19 mouse cellular contexts compared by ENCODE assay signal in genomic region chr2:32454633-32455032, GRCm38 (mm10). TPM values are rescaled to one million over a fixed set of nuclear protein-coding genes. Genes with fewer than 3 reads are reported as not detected.
DNase-seq lines count a peak whose midpoint lies in the region; ATAC-seq and TF ChIP-seq lines count a peak whose summit lies in the region.
"Had no signal": no experiment of that assay in that cellular context is flagged by ENCODE, and none has a peak within 500 bp of the region (broad histone marks: within the 10 kb centered on the region; RNA-seq: fewer than 3 reads in every experiment).

No protein-coding gene starts in this region.

- no peaks in the 10 kb centered on the region for H3K27me3 ChIP-seq in heart, embryonic 10.5 days (ENCODE audit: insufficient read depth, poor library complexity, severe bottlenecking)
- no peaks in the 10 kb centered on the region for H3K27me3 ChIP-seq in heart, embryonic 11.5 days (ENCODE audit: control insufficient read depth, insufficient read depth, low read length)
- no peaks in the 10 kb centered on the region for H3K27me3 ChIP-seq in lung, embryonic 14.5 days (ENCODE audit: insufficient read depth, low read length)
- 0 out of 2 replicates have a peak, but pooled peaks cover 2% of the 10 kb centered on the region for H3K27me3 ChIP-seq in ES-Bruce4 (ENCODE audit: control insufficient read depth, insufficient read depth, low read length, poor library complexity, severe bottlenecking)
- no peaks in the 10 kb centered on the region for H3K27me3 ChIP-seq in limb, embryonic 14.5 days (ENCODE audit: control insufficient read depth, insufficient read depth, low read length)
- H3K27me3 ChIP-seq: embryonic facial prominence, embryonic 15.5 days; midbrain, embryonic 15.5 days had no signal

- WGBS in heart, embryonic 10.5 days: 80% methylated on average over 10 of the region's 10 CpGs
- WGBS in heart, embryonic 11.5 days (ENCODE audit: insufficient replicate concordance): 81% methylated on average over 10 of the region's 10 CpGs
- WGBS in lung, embryonic 14.5 days: 63% methylated on average over 10 of the region's 10 CpGs
- WGBS in limb, embryonic 14.5 days: 66% methylated on average over 10 of the region's 10 CpGs

- no peak overlapping the region for H3K4me3 ChIP-seq in heart, embryonic 10.5 days
- no peak overlapping the region for H3K4me3 ChIP-seq in heart, embryonic 11.5 days (ENCODE audit: low read depth, low read length)
- no peak overlapping the region for H3K4me3 ChIP-seq in lung, embryonic 14.5 days (ENCODE audit: low read depth, low read length)
- peak overlapping the region; percentile 23; the same call in 1 of the 2 replicates for H3K4me3 ChIP-seq in ES-Bruce4 (ENCODE audit: low read depth, low read length)
- no peak overlapping the region for H3K4me3 ChIP-seq in limb, embryonic 14.5 days (replicated peaks; ENCODE audit: low read length)
- H3K4me3 ChIP-seq: embryonic facial prominence, embryonic 15.5 days; midbrain, embryonic 15.5 days; myocyte had no signal

- no peaks in the 10 kb centered on the region for H3K9me3 ChIP-seq in heart, embryonic 10.5 days
- no peaks in the 10 kb centered on the region for H3K9me3 ChIP-seq in heart, embryonic 11.5 days (replicated peaks; ENCODE audit: control insufficient read depth, low read length)
- no peaks in the 10 kb centered on the region for H3K9me3 ChIP-seq in lung, embryonic 14.5 days (ENCODE audit: low read depth, low read length)
- no peaks in the 10 kb centered on the region for H3K9me3 ChIP-seq in ES-Bruce4 (replicated peaks; ENCODE audit: control insufficient read depth, insufficient read depth, low read length, poor library complexity, severe bottlenecking)
- no peaks in the 10 kb centered on the region for H3K9me3 ChIP-seq in limb, embryonic 14.5 days (ENCODE audit: control insufficient read depth, low read length)
- H3K9me3 ChIP-seq: embryonic facial prominence, embryonic 15.5 days; midbrain, embryonic 15.5 days had no signal

- DNase-seq in heart, embryonic 10.5 days (ENCODE audit: low spot score): no peak
- DNase-seq in lung, embryonic 14.5 days: no peak
- DNase-seq in lung, postnatal 10 days: no peak
- DNase-seq in limb, embryonic 14.5 days (ENCODE audit: low spot score): no peak
- DNase-seq in frontal cortex, postnatal 25 days (ENCODE audit: low spot score in 2 of 2): no peak
- DNase-seq: adrenal gland, postnatal 14 days; cerebellum, postnatal 36 days; kidney, postnatal 36 days; layer of hippocampus, adult 9-11 months; right cerebral cortex, postnatal 14 days; spleen, adult 18-20 months had no signal

- no peak for TF ChIP-seq CTCF in lung, embryonic 14.5 days (IDR thresholded peaks at IDR 0.05; ENCODE audit: low read depth)
- TF ChIP-seq CTCF in ES-Bruce4 (IDR thresholded peaks at IDR 0.05; ENCODE audit: low read depth, low read length): no peak

- no peak overlapping the region for H3K9ac ChIP-seq in heart, embryonic 11.5 days (ENCODE audit: low read depth, low read length)
- H3K9ac ChIP-seq in lung, embryonic 14.5 days: no peak overlapping the region
- no peak overlapping the region for H3K9ac ChIP-seq in ES-Bruce4 (ENCODE audit: low read depth, poor library complexity, severe bottlenecking)
- 0 out of 2 replicates have a peak overlapping the region, but pooled peaks have one; percentile 16 for H3K9ac ChIP-seq in limb, embryonic 14.5 days (ENCODE audit: low read depth, low read length, severe bottlenecking)
- H3K9ac ChIP-seq: embryonic facial prominence, embryonic 15.5 days; liver, embryonic 14.5 days; midbrain, embryonic 15.5 days had no signal

- TF ChIP-seq POLR2A in ES-Bruce4 (IDR thresholded peaks at IDR 0.05; ENCODE audit: insufficient read depth, low read length): no peak
- no peak for TF ChIP-seq POLR2A in limb, embryonic 14.5 days (IDR thresholded peaks at IDR 0.05; ENCODE audit: borderline replicate concordance, extremely low read depth, insufficient read depth, insufficient read length)

- H3K36me3 ChIP-seq in heart, embryonic 10.5 days: peaks cover 15% of the 10 kb centered on the region; the same call in 1 of the 2 replicates
- H3K36me3 ChIP-seq in heart, embryonic 11.5 days (ENCODE audit: control insufficient read depth, insufficient read depth, low read length): no peaks in the 10 kb centered on the region; the same call in 1 of the 2 replicates
- H3K36me3 ChIP-seq in lung, embryonic 14.5 days (ENCODE audit: insufficient read depth): 0 out of 2 replicates have a peak, but pooled peaks cover 7% of the 10 kb centered on the region
- H3K36me3 ChIP-seq in ES-Bruce4 (ENCODE audit: control insufficient read depth, insufficient read depth, low read length, poor library complexity, severe bottlenecking): no peaks in the 10 kb centered on the region
- H3K36me3 ChIP-seq in limb, embryonic 14.5 days (ENCODE audit: control insufficient read depth, insufficient read depth, low read length): peaks cover 23% of the 10 kb centered on the region
- H3K36me3 ChIP-seq: midbrain, embryonic 15.5 days had no signal

- peak; percentile 66; the same call in 1 of the 2 replicates for TF ChIP-seq EP300 in ES-Bruce4 (IDR thresholded peaks at IDR 0.05; ENCODE audit: insufficient read depth, low read depth, low read length)

- H3K27ac ChIP-seq in heart, embryonic 10.5 days: peak overlapping the region; percentile 67
- no peak overlapping the region for H3K27ac ChIP-seq in heart, embryonic 11.5 days (ENCODE audit: low read depth, low read length)
- no peak overlapping the region; the same call in 1 of the 2 replicates for H3K27ac ChIP-seq in lung, embryonic 14.5 days (ENCODE audit: low read depth)
- H3K27ac ChIP-seq in ES-Bruce4 (ENCODE audit: insufficient read depth, low read length): peak overlapping the region; percentile 81
- no peak overlapping the region for H3K27ac ChIP-seq in limb, embryonic 14.5 days (replicated peaks; ENCODE audit: low read depth, low read length)
- H3K27ac ChIP-seq: embryonic facial prominence, embryonic 15.5 days; liver, embryonic 14.5 days; midbrain, embryonic 15.5 days had no signal

- H3K4me1 ChIP-seq in heart, embryonic 10.5 days: peaks cover 46% of the 10 kb centered on the region
- peaks cover 20% of the 10 kb centered on the region for H3K4me1 ChIP-seq in heart, embryonic 11.5 days (ENCODE audit: control insufficient read depth, insufficient read depth, low read length)
- peaks cover 13% of the 10 kb centered on the region; the same call in 1 of the 2 replicates for H3K4me1 ChIP-seq in lung, embryonic 14.5 days (ENCODE audit: insufficient read depth)
- H3K4me1 ChIP-seq in ES-Bruce4 (ENCODE audit: control insufficient read depth, insufficient read depth, low read length): no peaks in the 10 kb centered on the region
- H3K4me1 ChIP-seq in limb, embryonic 14.5 days (ENCODE audit: control insufficient read depth, insufficient read depth, low read length): peaks cover 22% of the 10 kb centered on the region

- ATAC-seq in heart, embryonic 11.5 days (replicated peaks; ENCODE audit: insufficient number of reproducible peaks, low FRiP score, low TSS enrichment): no peak
- ATAC-seq in lung, embryonic 14.5 days (ENCODE audit: insufficient read depth): no peak
- no peak for ATAC-seq in limb, embryonic 14.5 days (ENCODE audit: low FRiP score, low read depth)
- ATAC-seq: hindbrain, embryonic 16.5 days; intestine, embryonic 16.5 days; midbrain, embryonic 15.5 days had no signal

- no peak overlapping the region for H3K4me2 ChIP-seq in heart, embryonic 11.5 days
- peak overlapping the region; percentile 10; the same call in 1 of the 2 replicates for H3K4me2 ChIP-seq in lung, embryonic 14.5 days
- no peak overlapping the region for H3K4me2 ChIP-seq in limb, embryonic 14.5 days (replicated peaks; ENCODE audit: low read depth, low read length, severe bottlenecking)
- H3K4me2 ChIP-seq: embryonic facial prominence, embryonic 15.5 days; midbrain, embryonic 15.5 days had no signal

RNA-seq across cellular contexts. Expression of gene Slc25a25, which starts 3.4 kb away (rescaled TPM):
- polyA plus RNA-seq in heart, embryonic 10.5 days (2016; fragmentation: Nextera tagmentation; extraction: Ambion mirVana): 17.0 and 17.3 TPM in 2 replicates
- polyA plus RNA-seq in heart, embryonic 11.5 days (2014; fragmentation: Nextera tagmentation; extraction: Ambion mirVana): 7.9 and 8.5 TPM in 2 replicates
- polyA plus RNA-seq in lung, embryonic 14.5 days (2014; fragmentation: Nextera tagmentation; extraction: Ambion mirVana): 16.3 and 19.5 TPM in 2 replicates
- 12.8 and 16.5 TPM in 2 replicates for polyA plus RNA-seq in ES-Bruce4 (2011; ENCODE audit: insufficient read depth, insufficient read length, low read depth, missing spikeins)
- 17.4 and 19.2 TPM in 2 replicates for polyA plus RNA-seq in limb, embryonic 14.5 days (2012; rRNA removed)
- polyA plus RNA-seq in limb, embryonic 14.5 days (2014; fragmentation: Nextera tagmentation; extraction: Ambion mirVana): 12.7 and 15.1 TPM in 2 replicates

RNA-seq across cellular contexts. Expression of gene Naif1, which starts 4.4 kb away (rescaled TPM):
- 5.4 and 5.5 TPM in 2 replicates for polyA plus RNA-seq in heart, embryonic 10.5 days (2016; fragmentation: Nextera tagmentation; extraction: Ambion mirVana)
- polyA plus RNA-seq in heart, embryonic 11.5 days (2014; fragmentation: Nextera tagmentation; extraction: Ambion mirVana): 5.1 and 5.3 TPM in 2 replicates
- 5.7 and 6.5 TPM in 2 replicates for polyA plus RNA-seq in lung, embryonic 14.5 days (2014; fragmentation: Nextera tagmentation; extraction: Ambion mirVana)
- 3.0 and 3.6 TPM in 2 replicates for polyA plus RNA-seq in ES-Bruce4 (2011; ENCODE audit: insufficient read depth, insufficient read length, low read depth, missing spikeins)
- polyA plus RNA-seq in limb, embryonic 14.5 days (2012; rRNA removed): 4.5 and 5.1 TPM in 2 replicates
- 4.2 and 5.4 TPM in 2 replicates for polyA plus RNA-seq in limb, embryonic 14.5 days (2014; fragmentation: Nextera tagmentation; extraction: Ambion mirVana)

RNA-seq across cellular contexts. Expression of gene Ptges2, which starts 58.9 kb away (rescaled TPM):
- polyA plus RNA-seq in heart, embryonic 10.5 days (2016; fragmentation: Nextera tagmentation; extraction: Ambion mirVana): 34.4 and 46.6 TPM in 2 replicates
- 32.7 and 38.2 TPM in 2 replicates for polyA plus RNA-seq in heart, embryonic 11.5 days (2014; fragmentation: Nextera tagmentation; extraction: Ambion mirVana)
- polyA plus RNA-seq in lung, embryonic 14.5 days (2014; fragmentation: Nextera tagmentation; extraction: Ambion mirVana): 28.0 and 28.2 TPM in 2 replicates
- 18.1 and 22.2 TPM in 2 replicates for polyA plus RNA-seq in ES-Bruce4 (2011; ENCODE audit: insufficient read depth, insufficient read length, low read depth, missing spikeins)
- polyA plus RNA-seq in limb, embryonic 14.5 days (2012; rRNA removed): 29.3 and 30.5 TPM in 2 replicates
- 26.5 and 30.3 TPM in 2 replicates for polyA plus RNA-seq in limb, embryonic 14.5 days (2014; fragmentation: Nextera tagmentation; extraction: Ambion mirVana)

Comparison
In these comparisons a context has a peak if more than half of its experiments do, and no peak if none do; other contexts are left out.
1. H3K27ac ChIP-seq: peak in heart, embryonic 10.5 days (single experiment) and ES-Bruce4 (single experiment); none in heart, embryonic 11.5 days (single experiment), lung, embryonic 14.5 days (single experiment) and limb, embryonic 14.5 days (single experiment).